Mouse (Mus musculus): Measurements from ENCODE around the gene 9230102O04Rik. TPM values are rescaled to one million over a fixed set of nuclear protein-coding genes. Genes with fewer than 3 reads are reported as not detected.

Gene 9230102O04Rik
- polyA plus RNA-seq, 1 experiment from 2014 or later = not detected

- Histone ChIP-seq H3K9ac (ENCODE audit: low read length) (no peak overlapping the region), H3K4me2 (ENCODE audit: low read depth, low read length) (no peak overlapping the region), H3K27me3 (ENCODE audit: control insufficient read depth, insufficient read depth, low read length) (peaks cover 76% of the 10 kb centered on the region), H3K4me1 (ENCODE audit: control insufficient read depth, insufficient read depth, low read length) (peaks cover 5% of the 10 kb centered on the region; the same call in 1 of the 2 replicates), H3K4me3 (ENCODE audit: low read length) (no peak overlapping the region), H3K36me3 (ENCODE audit: control insufficient read depth, insufficient read depth) (no peaks in the 10 kb centered on the region), H3K9me3 (replicated peaks; ENCODE audit: control insufficient read depth, low read length) (no peaks in the 10 kb centered on the region), H3K27ac (ENCODE audit: low read length) (no peak overlapping the region)
- 2% methylated on average over 7 of the region's 7 CpGs for WGBS
- ATAC-seq (replicated peaks; ENCODE audit: extremely low read depth, insufficient read depth, low FRiP score) = no peak
Measured at GRCm38 (mm10) chr2:9887636-9888035, 1.7 kb downstream of the 9230102O04Rik start.

GRCm38 (mm10) chr2:9886921-9887610 is 2.3 kb downstream of the 9230102O04Rik start:
- peaks cover 74% of the 10 kb centered on the region for H3K27me3 ChIP-seq (ENCODE audit: control insufficient read depth, insufficient read depth, low read length)
- 7% methylated on average over 7 of the region's 7 CpGs for WGBS
- H3K4me1 ChIP-seq (ENCODE audit: control insufficient read depth, insufficient read depth, low read length) = peaks cover 9% of the 10 kb centered on the region
- no peak for ATAC-seq (replicated peaks; ENCODE audit: extremely low read depth, insufficient read depth, low FRiP score)
- H3K9ac ChIP-seq (ENCODE audit: low read length) = no peak overlapping the region
- H3K4me2 ChIP-seq (ENCODE audit: low read depth, low read length) = no peak overlapping the region
- H3K9me3 ChIP-seq (replicated peaks; ENCODE audit: control insufficient read depth, low read length) = no peaks in the 10 kb centered on the region
- H3K36me3 ChIP-seq (ENCODE audit: control insufficient read depth, insufficient read depth) = no peaks in the 10 kb centered on the region
- no peak overlapping the region for H3K27ac ChIP-seq (ENCODE audit: low read length)
- H3K4me3 ChIP-seq (ENCODE audit: low read length) = no peak overlapping the region

GRCm38 (mm10) chr2:9886031-9886430 is 3.3 kb downstream of the 9230102O04Rik start:
- no peak for ATAC-seq (replicated peaks; ENCODE audit: extremely low read depth, insufficient read depth, low FRiP score)

GRCm38 (mm10) chr2:9885217-9885770 is 4.0 kb downstream of the 9230102O04Rik start:
- Histone ChIP-seq H3K4me1 (ENCODE audit: control insufficient read depth, insufficient read depth, low read length) (peaks cover 14% of the 10 kb centered on the region), H3K36me3 (ENCODE audit: control insufficient read depth, insufficient read depth) (no peaks in the 10 kb centered on the region), H3K4me2 (ENCODE audit: low read depth, low read length) (no peak overlapping the region), H3K4me3 (ENCODE audit: low read length) (no peak overlapping the region), H3K27me3 (ENCODE audit: control insufficient read depth, insufficient read depth, low read length) (peaks cover 72% of the 10 kb centered on the region), H3K9ac (ENCODE audit: low read length) (no peak overlapping the region), H3K27ac (ENCODE audit: low read length) (no peak overlapping the region), H3K9me3 (replicated peaks; ENCODE audit: control insufficient read depth, low read length) (no peaks in the 10 kb centered on the region)
- ATAC-seq (replicated peaks; ENCODE audit: extremely low read depth, insufficient read depth, low FRiP score) = no peak
- WGBS = 10% methylated on average over 14 of the region's 14 CpGs

More at GRCm38 (mm10) chr2:9886031-9886430, 3.3 kb downstream of the 9230102O04Rik start:
- H3K4me3 ChIP-seq (ENCODE audit: low read length) = no peak overlapping the region
- WGBS = 32% methylated on average over 3 of the region's 3 CpGs
- H3K27ac ChIP-seq (ENCODE audit: low read length) = no peak overlapping the region
- no peaks in the 10 kb centered on the region for H3K36me3 ChIP-seq (ENCODE audit: control insufficient read depth, insufficient read depth)
- peaks cover 75% of the 10 kb centered on the region for H3K27me3 ChIP-seq (ENCODE audit: control insufficient read depth, insufficient read depth, low read length)
- no peak overlapping the region for H3K4me2 ChIP-seq (ENCODE audit: low read depth, low read length)
- H3K9me3 ChIP-seq (replicated peaks; ENCODE audit: control insufficient read depth, low read length) = no peaks in the 10 kb centered on the region
- H3K9ac ChIP-seq (ENCODE audit: low read length) = no peak overlapping the region
- peaks cover 12% of the 10 kb centered on the region for H3K4me1 ChIP-seq (ENCODE audit: control insufficient read depth, insufficient read depth, low read length)

- WGBS = 14% methylated on average over 15 of the region's 15 CpGs
- H3K36me3 ChIP-seq (ENCODE audit: control insufficient read depth, insufficient read depth) = no peaks in the 10 kb centered on the region
- no peak overlapping the region for H3K27ac ChIP-seq (ENCODE audit: low read length)
- H3K4me2 ChIP-seq (ENCODE audit: low read depth, low read length) = peak overlapping the region; percentile 61
- H3K27me3 ChIP-seq (ENCODE audit: control insufficient read depth, insufficient read depth, low read length) = peaks cover 75% of the 10 kb centered on the region
- ATAC-seq (replicated peaks; ENCODE audit: extremely low read depth, insufficient read depth, low FRiP score) = no peak
- peaks cover 17% of the 10 kb centered on the region for H3K4me1 ChIP-seq (ENCODE audit: control insufficient read depth, insufficient read depth, low read length)
- H3K4me3 ChIP-seq (ENCODE audit: low read length) = peak overlapping the region; percentile 42
- H3K9ac ChIP-seq (ENCODE audit: low read length) = no peak overlapping the region
- H3K9me3 ChIP-seq (replicated peaks; ENCODE audit: control insufficient read depth, low read length) = no peaks in the 10 kb centered on the region
Measured at GRCm38 (mm10) chr2:9884533-9885216, 4.7 kb downstream of the 9230102O04Rik start.

- peaks cover 15% of the 10 kb centered on the region for H3K4me1 ChIP-seq (ENCODE audit: control insufficient read depth, insufficient read depth, low read length)
- H3K4me3 ChIP-seq (ENCODE audit: low read length) = peak overlapping the region; percentile 42
- WGBS = 2% methylated on average over 27 of the region's 27 CpGs
- peaks cover 68% of the 10 kb centered on the region for H3K27me3 ChIP-seq (ENCODE audit: control insufficient read depth, insufficient read depth, low read length)
- H3K27ac ChIP-seq (ENCODE audit: low read length) = no peak overlapping the region
- no peak for ATAC-seq (replicated peaks; ENCODE audit: extremely low read depth, insufficient read depth, low FRiP score)
- H3K9ac ChIP-seq (ENCODE audit: low read length) = no peak overlapping the region
- H3K4me2 ChIP-seq (ENCODE audit: low read depth, low read length) = peak overlapping the region; percentile 61
- no peaks in the 10 kb centered on the region for H3K36me3 ChIP-seq (ENCODE audit: control insufficient read depth, insufficient read depth)
- no peaks in the 10 kb centered on the region for H3K9me3 ChIP-seq (replicated peaks; ENCODE audit: control insufficient read depth, low read length)
Measured at GRCm38 (mm10) chr2:9883803-9884532, 5.4 kb downstream of the 9230102O04Rik start.

GRCm38 (mm10) chr2:9882926-9883802 is 6.2 kb downstream of the 9230102O04Rik start:
- ATAC-seq (replicated peaks; ENCODE audit: extremely low read depth, insufficient read depth, low FRiP score) = no peak
- no peak overlapping the region for H3K27ac ChIP-seq (ENCODE audit: low read length)
- H3K4me1 ChIP-seq (ENCODE audit: control insufficient read depth, insufficient read depth, low read length) = peaks cover 15% of the 10 kb centered on the region
- no peaks in the 10 kb centered on the region for H3K36me3 ChIP-seq (ENCODE audit: control insufficient read depth, insufficient read depth)
- peak overlapping the region; percentile 42 for H3K4me3 ChIP-seq (ENCODE audit: low read length)
- peaks cover 62% of the 10 kb centered on the region for H3K27me3 ChIP-seq (ENCODE audit: control insufficient read depth, insufficient read depth, low read length)
- under 1% methylated on average over 43 of the region's 43 CpGs for WGBS
- peak overlapping the region; percentile 61 for H3K4me2 ChIP-seq (ENCODE audit: low read depth, low read length)
- no peaks in the 10 kb centered on the region for H3K9me3 ChIP-seq (replicated peaks; ENCODE audit: control insufficient read depth, low read length)
- no peak overlapping the region for H3K9ac ChIP-seq (ENCODE audit: low read length)

- H3K9ac ChIP-seq (ENCODE audit: low read length) = no peak overlapping the region
- peaks cover 18% of the 10 kb centered on the region for H3K4me1 ChIP-seq (ENCODE audit: control insufficient read depth, insufficient read depth, low read length)
- ATAC-seq (replicated peaks; ENCODE audit: extremely low read depth, insufficient read depth, low FRiP score) = no peak
- H3K9me3 ChIP-seq (replicated peaks; ENCODE audit: control insufficient read depth, low read length) = no peaks in the 10 kb centered on the region
- H3K4me3 ChIP-seq (ENCODE audit: low read length) = peak overlapping the region; percentile 42
- peak overlapping the region; percentile 61 for H3K4me2 ChIP-seq (ENCODE audit: low read depth, low read length)
- H3K27me3 ChIP-seq (ENCODE audit: control insufficient read depth, insufficient read depth, low read length) = peaks cover 56% of the 10 kb centered on the region
- no peaks in the 10 kb centered on the region for H3K36me3 ChIP-seq (ENCODE audit: control insufficient read depth, insufficient read depth)
- 1% methylated on average over 39 of the region's 39 CpGs for WGBS
- H3K27ac ChIP-seq (ENCODE audit: low read length) = no peak overlapping the region
Measured at GRCm38 (mm10) chr2:9882371-9882925, 6.9 kb downstream of the 9230102O04Rik start.
